Mouse (Mus musculus) ES-E14 (cell line): ENCODE data around the gene Hist1h3b.

Source experiments
- CHD2 ChIP-seq: IDR thresholded peaks from 2 replicates; pipeline ENCODE4 v1.6.1; 2014; ENCODE audit warnings: mild to moderate bottlenecking, low read depth, low read length, inconsistent platforms
- HCFC1 ChIP-seq: IDR thresholded peaks from 2 replicates; pipeline ENCODE4 v1.6.1; 2012; ENCODE audit warnings: low read length, inconsistent platforms, borderline replicate concordance; ENCODE audit not compliant: insufficient read depth
- ZC3H11A ChIP-seq: IDR thresholded peaks from 2 replicates; pipeline ENCODE4 v1.6.1; 2012; ENCODE audit warnings: low read depth, mild to moderate bottlenecking, inconsistent platforms, low read length, borderline replicate concordance

- TF ChIP-seq CHD2 = peak; percentile 59; the same call in 1 of the 2 replicates
- no peak for TF ChIP-seq ZC3H11A
- no peak for TF ChIP-seq HCFC1
These were observed 9.2 kb downstream of the Hist1h3b start, which contains the start of gene Hist1h4a for GRCm38 (mm10) chr13:23760972-23761864.
